Mouse (Mus musculus) skeletal muscle tissue, adult 2 months (tissue): ENCODE data around the gene Tmem128.

Experiments used
- DNase-seq: peaks from one replicate; pipeline ENCODE4 v3.0.0-alpha.2; 2012; ENCODE audit warnings: low read depth, low spot score

Gene Tmem128

GRCm38 (mm10) chr5:38277936-38278600 is 18.1 kb downstream of the Tmem128 start:
- no peak for DNase-seq

- no peak for DNase-seq
Measured at GRCm38 (mm10) chr5:38280075-38280474, 20.1 kb downstream of the Tmem128 start.

GRCm38 (mm10) chr5:38285724-38286123 is 25.7 kb downstream of the Tmem128 start:
- DNase-seq, result no peak

- DNase-seq, result no peak
Measured at GRCm38 (mm10) chr5:38288476-38288875, 28.5 kb downstream of the Tmem128 start.

- no peak for DNase-seq
Measured at GRCm38 (mm10) chr5:38301761-38302411, 41.9 kb downstream of the Tmem128 start.

GRCm38 (mm10) chr5:38302651-38303050 is 42.7 kb downstream of the Tmem128 start:
- no peak for DNase-seq

GRCm38 (mm10) chr5:38305241-38305640 is 45.3 kb downstream of the Tmem128 start:
- DNase-seq, result no peak

- peak; percentile 60 for DNase-seq
Measured at GRCm38 (mm10) chr5:38307255-38308101, 47.5 kb downstream of the Tmem128 start.

- DNase-seq, result peak; percentile 7
Measured at GRCm38 (mm10) chr5:38308873-38309272, 48.9 kb downstream of the Tmem128 start.

- DNase-seq, result no peak
Measured at GRCm38 (mm10) chr5:38309795-38310194, 49.8 kb downstream of the Tmem128 start.
